Mouse (Mus musculus) cortical plate, adult 2 months (tissue): ENCODE data around the gene Camsap3. TPM values are rescaled to one million over a fixed set of nuclear protein-coding genes. Genes with fewer than 3 reads are reported as not detected.

Experiments
- H3K27ac ChIP-seq: fragments of 200-500 bp; 2 replicates; pipeline ENCODE4 v1.5.1; 2012; ENCODE audit warnings: low read length, control low read depth, inconsistent platforms; ENCODE audit not compliant: insufficient read depth
- H3K4me1 ChIP-seq: fragments of 200-500 bp; 2 replicates; pipeline ENCODE4 v1.6.1; 2011; ENCODE audit warnings: low read length; ENCODE audit not compliant: control insufficient read depth, insufficient read depth
- H3K4me3 ChIP-seq: fragments of 200-500 bp; 2 replicates; pipeline ENCODE4 v1.5.1; 2011; ENCODE audit warnings: mild to moderate bottlenecking, low read length, control low read depth; ENCODE audit not compliant: insufficient read depth
- CTCF ChIP-seq: fragments of 200-500 bp; IDR thresholded peaks from 2 replicates; pipeline ENCODE4 v1.5.1; 2011; ENCODE audit warnings: mild to moderate bottlenecking, control low read depth, low read length; ENCODE audit not compliant: insufficient read depth; ENCODE audit errors: extremely low read depth
- POLR2A ChIP-seq: fragments of 200-500 bp; IDR thresholded peaks from 2 replicates; pipeline ENCODE4 v1.6.1; 2011; ENCODE audit warnings: mild to moderate bottlenecking, low read length, control low read depth; ENCODE audit not compliant: insufficient read depth; ENCODE audit errors: extremely low read depth
- polyA plus RNA-seq: library from polyadenylated mRNA; depleted of rRNA; stranded (reverse); fragments of >200 nt; gene quantifications from 2 replicates; pipeline ENCODE4 v1.2.3, GENCODE M21; 2012; rRNA removed

Gene Camsap3
- polyA plus RNA-seq: 30.2 and 32.4 TPM in 2 replicates

- TF ChIP-seq POLR2A (no peak), CTCF (no peak)
- Histone ChIP-seq H3K27ac (no peak within 1 kb of the TSS), H3K4me3 (peak within 1 kb of the TSS; percentile 81), H3K4me1 (no peaks in the 10 kb centered on the region)
Measured at GRCm38 (mm10) chr8:3586993-3587390, at the start of gene Camsap3. Camsap3 (plus strand) TSS chr8:3587293.

GRCm38 (mm10) chr8:3537666-3538065 lies 49.4 kb upstream of the Camsap3 start:
- H3K4me1 ChIP-seq: no peaks in the 10 kb centered on the region
- TF ChIP-seq POLR2A (no peak), CTCF (no peak)
- H3K4me3 ChIP-seq: no peak overlapping the region
- no peak overlapping the region for H3K27ac ChIP-seq

- TF ChIP-seq CTCF: no peak
- no peak for TF ChIP-seq POLR2A
Measured at GRCm38 (mm10) chr8:3539146-3539545, 47.9 kb upstream of the Camsap3 start.

GRCm38 (mm10) chr8:3540076-3540475 lies 47.0 kb upstream of the Camsap3 start:
- H3K27ac ChIP-seq: no peak overlapping the region
- no peaks in the 10 kb centered on the region for H3K4me1 ChIP-seq
- H3K4me3 ChIP-seq: no peak overlapping the region
- TF ChIP-seq POLR2A (no peak), CTCF (no peak)

More at GRCm38 (mm10) chr8:3539146-3539545, 47.9 kb upstream of the Camsap3 start:
- Histone ChIP-seq H3K4me1 (no peaks in the 10 kb centered on the region), H3K27ac (no peak overlapping the region), H3K4me3 (no peak overlapping the region)

GRCm38 (mm10) chr8:3546511-3546910 lies 40.6 kb upstream of the Camsap3 start:
- Histone ChIP-seq H3K4me1 (no peaks in the 10 kb centered on the region), H3K4me3 (no peak overlapping the region), H3K27ac (no peak overlapping the region)
- TF ChIP-seq POLR2A (no peak), CTCF (no peak)

- TF ChIP-seq CTCF (no peak), POLR2A (no peak)
- Histone ChIP-seq H3K4me1 (no peaks in the 10 kb centered on the region), H3K4me3 (no peak overlapping the region), H3K27ac (no peak overlapping the region)
Measured at GRCm38 (mm10) chr8:3552240-3552639, 34.9 kb upstream of the Camsap3 start.

GRCm38 (mm10) chr8:3556114-3556513 lies 31.0 kb upstream of the Camsap3 start:
- TF ChIP-seq POLR2A (no peak), CTCF (no peak)
- no peak overlapping the region for H3K27ac ChIP-seq
- H3K4me1 ChIP-seq: no peaks in the 10 kb centered on the region
- H3K4me3 ChIP-seq: no peak overlapping the region

GRCm38 (mm10) chr8:3567641-3568371 lies 19.3 kb upstream of the Camsap3 start, which contains the start of gene C330021F23Rik:
C330021F23Rik (plus strand) TSS chr8:3567990.
- Histone ChIP-seq H3K4me1 (no peaks in the 10 kb centered on the region), H3K4me3 (no peak within 1 kb of the TSS), H3K27ac (no peak within 1 kb of the TSS)
- no peak for TF ChIP-seq POLR2A
- no peak for TF ChIP-seq CTCF

GRCm38 (mm10) chr8:3568378-3568777 lies 18.7 kb upstream of the Camsap3 start:
- H3K27ac ChIP-seq: no peak overlapping the region
- H3K4me3 ChIP-seq: no peak overlapping the region
- no peaks in the 10 kb centered on the region for H3K4me1 ChIP-seq
- no peak for TF ChIP-seq CTCF
- no peak for TF ChIP-seq POLR2A

- no peak overlapping the region for H3K27ac ChIP-seq
- no peaks in the 10 kb centered on the region for H3K4me1 ChIP-seq
- no peak overlapping the region for H3K4me3 ChIP-seq
- TF ChIP-seq CTCF (no peak), POLR2A (no peak)
Measured at GRCm38 (mm10) chr8:3569784-3570183, 17.3 kb upstream of the Camsap3 start.

- no peaks in the 10 kb centered on the region for H3K4me1 ChIP-seq
- H3K4me3 ChIP-seq: no peak overlapping the region
- H3K27ac ChIP-seq: no peak overlapping the region
- TF ChIP-seq CTCF: no peak
- no peak for TF ChIP-seq POLR2A
Measured at GRCm38 (mm10) chr8:3574546-3574945, 12.5 kb upstream of the Camsap3 start.
